Mouse (Mus musculus) adrenal gland, adult 18-20 months (tissue): ENCODE measurements around the gene Esrrb. TPM values are rescaled to one million over a fixed set of nuclear protein-coding genes. Genes with fewer than 3 reads are reported as not detected.

Experiments
- DNase-seq, 2 experiments: peaks; one replicate each; pipeline ENCODE4 v3.0.0; 2021 to 2022; ENCODE audit warnings: low spot score in 2 of 2
- total RNA-seq, 2 experiments: library from RNA; stranded (reverse); gene quantifications; 1 replicate in 1 of 2; 2 replicates in 1 of 2; pipeline ENCODE4 v1.2.3; 2021

The Esrrb gene
- total RNA-seq, 2 experiments from 2014 or later = 0.27 to 0.67 TPM

DNA sequence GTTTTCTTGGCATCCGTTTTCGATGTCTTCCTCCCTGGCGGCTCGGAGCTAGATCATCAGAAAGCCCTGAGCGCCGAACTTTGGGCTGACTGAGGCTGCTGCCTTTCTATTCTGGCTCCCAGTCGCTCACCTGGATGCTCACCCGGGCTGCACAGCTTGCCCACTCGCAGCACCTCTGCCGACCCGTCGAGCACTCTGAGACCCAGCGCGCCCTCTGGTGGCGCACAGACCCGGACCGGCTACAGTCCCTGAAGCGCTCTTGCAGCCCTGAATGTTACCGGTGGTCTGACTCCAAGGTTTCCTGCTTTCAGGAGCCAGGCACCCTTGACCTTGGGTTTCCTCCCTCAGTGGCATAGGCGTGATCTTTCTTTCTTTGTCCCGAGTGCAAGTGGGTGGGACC, 41.8 kb downstream of the Esrrb start:
- peak; percentile 71 to 81 for DNase-seq

DNA sequence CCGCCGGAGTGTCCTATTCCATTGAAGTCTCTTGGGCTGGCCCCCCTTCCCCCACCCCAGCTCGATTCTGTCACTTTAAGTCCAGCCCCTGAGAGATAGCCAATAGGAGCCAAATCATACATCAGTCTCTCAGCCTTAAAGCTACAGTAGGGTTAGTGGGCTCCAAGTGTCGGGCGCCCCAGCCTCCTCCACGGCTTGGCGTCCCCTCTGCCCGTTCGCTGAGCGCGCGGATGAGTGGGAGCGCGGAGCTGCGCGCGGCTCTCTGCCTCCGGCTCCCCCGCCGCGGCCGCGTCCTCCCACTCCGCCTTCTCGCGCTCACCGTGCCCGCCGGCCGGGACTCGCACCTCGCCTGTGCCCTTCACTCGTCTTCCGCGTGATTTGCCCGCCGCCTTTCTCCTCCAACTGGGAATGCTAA, 60.6 kb downstream of the Esrrb start:
- peak in 1 of 2 experiments; percentile 16 for DNase-seq

DNA sequence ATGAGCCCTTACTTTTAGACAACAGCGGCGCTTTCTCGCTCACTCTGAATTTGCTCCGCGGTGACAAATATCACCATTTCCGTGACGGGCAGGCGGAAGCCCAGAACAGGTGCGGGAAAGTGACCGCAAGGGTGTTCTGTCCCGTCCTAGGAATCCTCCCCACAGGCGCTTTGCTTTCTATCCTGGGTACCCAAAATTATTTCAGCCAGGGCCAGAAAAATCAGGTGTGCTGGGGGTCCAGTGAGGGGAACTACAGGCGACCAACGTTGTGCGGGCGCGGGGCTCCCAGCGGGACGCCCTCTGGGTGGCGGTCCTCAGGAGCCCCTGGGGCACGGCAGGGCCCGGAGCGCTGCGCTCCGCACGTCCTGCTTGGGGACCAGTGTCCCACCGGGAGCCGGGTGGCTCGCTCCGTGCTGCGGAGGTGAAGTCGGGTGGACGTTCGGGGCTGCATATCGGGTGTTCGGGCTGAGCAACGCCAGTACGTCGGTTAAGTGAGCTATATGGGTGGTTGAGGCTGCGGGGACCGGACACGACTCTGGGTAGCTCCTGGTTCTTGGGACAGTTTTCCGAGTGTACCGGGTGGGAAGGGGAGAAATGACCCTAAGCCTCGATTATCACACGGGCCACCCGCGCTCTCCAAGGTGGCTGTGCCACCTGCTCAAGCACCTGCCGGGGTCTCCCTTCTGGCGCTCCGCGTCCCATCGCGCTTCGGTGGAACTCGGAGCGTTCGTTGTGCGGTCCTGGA, 61.4 kb downstream of the Esrrb start:
- no peak for DNase-seq

DNA sequence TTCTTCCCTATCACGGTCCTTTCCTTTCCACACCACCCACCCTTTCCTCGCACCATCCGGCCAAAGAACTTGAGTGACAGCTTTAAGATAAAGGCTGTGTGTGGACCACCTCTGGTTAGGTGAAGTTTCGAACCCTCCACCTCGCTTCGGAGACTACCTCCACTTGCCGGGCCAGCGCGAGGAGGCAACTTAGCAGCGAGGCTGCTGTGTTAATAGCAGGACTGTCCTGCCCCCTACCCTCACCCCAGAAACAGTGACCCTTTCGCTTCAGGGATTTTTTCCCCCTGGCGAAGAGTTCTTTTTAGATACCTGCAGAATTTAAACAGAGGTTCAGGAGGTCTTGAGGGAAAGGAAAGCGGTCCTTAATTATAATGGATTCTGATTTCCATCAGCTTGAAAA, 62.2 kb downstream of the Esrrb start:
- DNase-seq = no peak

DNA sequence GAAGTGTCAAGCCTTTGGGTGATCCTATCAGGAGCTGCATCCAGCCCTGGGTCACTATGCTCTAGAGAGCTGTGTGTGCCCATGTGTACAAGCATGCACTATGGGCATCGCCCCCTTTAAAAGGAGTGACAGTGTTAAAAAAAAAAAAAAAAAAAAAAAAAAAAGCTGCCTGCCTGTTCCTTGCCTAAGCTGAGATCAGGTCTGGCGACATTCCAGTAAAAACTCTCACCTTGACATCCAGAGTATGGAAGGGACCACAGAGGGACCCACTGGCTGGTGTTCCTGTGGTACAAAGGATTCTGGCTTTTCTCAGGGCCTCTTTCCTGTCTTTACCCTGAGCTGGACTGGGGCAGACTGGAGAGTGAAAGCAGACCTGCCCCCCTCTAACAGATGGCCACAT, 66.7 kb downstream of the Esrrb start:
- DNase-seq = no peak

DNA sequence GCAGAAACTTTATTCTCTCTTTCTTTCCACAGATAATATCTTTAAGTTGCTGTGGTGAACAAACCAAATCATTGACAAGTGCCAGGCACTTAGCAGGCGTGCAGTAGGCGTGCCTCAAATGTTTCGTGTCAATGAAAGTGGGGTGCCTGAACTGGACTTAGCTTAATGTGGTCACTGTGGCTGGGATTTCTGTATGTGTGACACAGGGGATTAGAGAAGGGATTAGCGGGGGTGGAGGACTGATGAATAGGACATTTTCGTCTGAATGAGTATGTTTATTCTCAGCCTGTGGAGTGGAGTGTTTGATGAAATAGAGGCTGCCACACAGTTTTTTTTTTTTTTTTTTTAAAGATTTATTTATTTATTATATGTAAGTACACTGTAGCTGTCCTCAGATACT, 70.8 kb downstream of the Esrrb start:
- no peak for DNase-seq

DNA sequence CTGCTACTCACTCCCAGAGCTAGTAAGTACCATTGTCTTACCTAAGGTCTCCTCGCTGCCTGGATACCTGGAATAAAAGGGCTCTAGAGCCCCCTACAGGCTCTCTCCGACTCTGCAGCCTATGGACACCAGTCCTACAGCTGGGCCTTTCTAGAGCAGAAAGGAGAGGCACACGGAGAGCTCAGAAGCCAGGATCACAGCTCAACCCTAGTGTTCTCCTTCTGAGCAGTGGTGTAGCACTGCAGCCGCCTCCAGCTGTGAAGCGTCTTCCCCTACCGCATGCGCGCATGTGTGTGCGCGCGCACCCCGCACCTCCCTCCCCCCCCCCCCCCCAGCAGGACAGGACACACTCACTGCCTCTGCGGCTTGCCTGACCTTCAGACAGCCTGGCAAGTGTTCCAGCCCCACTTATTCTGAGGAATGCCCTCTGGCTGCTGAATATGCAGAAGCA, 72.5 kb downstream of the Esrrb start:
- peak; percentile 40 to 42 for DNase-seq

DNA sequence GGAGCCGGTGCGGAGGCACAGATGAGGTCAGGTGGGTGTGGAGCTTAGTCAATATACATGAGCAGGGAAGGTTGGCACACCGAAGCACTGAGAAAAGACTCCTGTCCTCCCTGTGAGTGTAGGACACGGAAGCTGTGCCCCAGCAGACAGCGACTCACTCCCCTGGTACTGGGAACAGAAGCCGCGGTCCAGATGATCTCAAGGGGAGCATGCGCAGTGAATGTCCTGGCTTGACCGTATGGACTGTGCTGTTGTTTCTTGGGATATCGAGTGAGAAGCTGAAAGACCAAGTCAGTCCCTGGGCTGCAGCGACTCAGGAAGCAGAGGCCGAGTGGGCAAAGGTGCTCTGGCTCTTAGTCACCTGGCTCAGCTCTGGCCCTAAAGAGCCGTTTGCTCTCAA, 74.7 kb downstream of the Esrrb start:
- no peak for DNase-seq

DNA sequence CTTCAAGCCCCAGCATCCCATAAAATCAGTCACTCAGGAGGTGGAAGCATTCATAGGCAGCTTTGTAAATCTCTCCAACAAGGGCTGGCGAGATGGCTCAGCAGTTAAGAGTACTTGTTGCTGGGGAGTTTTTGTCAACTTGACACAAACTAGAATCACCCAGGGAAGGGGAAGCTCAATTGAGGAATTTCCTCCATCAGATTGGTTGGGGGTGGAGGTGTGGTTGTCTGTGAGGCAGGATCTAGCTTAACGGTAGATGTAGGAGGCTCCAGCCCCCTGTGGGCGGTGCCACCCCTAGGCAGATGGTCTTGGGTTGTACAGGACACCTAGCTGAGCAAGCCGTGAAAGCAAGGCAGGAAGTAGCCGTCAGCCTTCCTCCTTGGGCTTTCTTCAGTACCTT, 89.9 kb downstream of the Esrrb start:
- no peak for DNase-seq

DNA sequence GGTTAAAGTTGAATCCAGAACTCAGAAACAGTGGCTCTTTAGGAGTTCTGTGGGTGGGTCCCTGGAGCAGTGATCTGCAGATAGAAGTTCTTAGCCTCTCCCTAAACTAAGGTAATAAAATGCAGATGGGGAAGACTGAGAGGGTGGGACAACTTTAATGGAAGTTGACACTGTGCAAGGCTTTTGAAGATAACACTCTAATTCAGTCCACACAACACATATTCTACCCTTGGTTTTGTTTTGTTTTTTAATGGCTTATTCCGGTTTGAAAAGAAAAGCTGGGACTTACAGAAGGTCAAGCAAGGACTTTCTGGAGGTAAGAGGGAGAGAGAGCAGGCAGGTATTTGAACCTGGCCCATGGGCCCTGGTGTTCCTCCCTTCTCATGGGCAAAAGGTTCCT, 94.1 kb downstream of the Esrrb start:
- no peak for DNase-seq

DNA sequence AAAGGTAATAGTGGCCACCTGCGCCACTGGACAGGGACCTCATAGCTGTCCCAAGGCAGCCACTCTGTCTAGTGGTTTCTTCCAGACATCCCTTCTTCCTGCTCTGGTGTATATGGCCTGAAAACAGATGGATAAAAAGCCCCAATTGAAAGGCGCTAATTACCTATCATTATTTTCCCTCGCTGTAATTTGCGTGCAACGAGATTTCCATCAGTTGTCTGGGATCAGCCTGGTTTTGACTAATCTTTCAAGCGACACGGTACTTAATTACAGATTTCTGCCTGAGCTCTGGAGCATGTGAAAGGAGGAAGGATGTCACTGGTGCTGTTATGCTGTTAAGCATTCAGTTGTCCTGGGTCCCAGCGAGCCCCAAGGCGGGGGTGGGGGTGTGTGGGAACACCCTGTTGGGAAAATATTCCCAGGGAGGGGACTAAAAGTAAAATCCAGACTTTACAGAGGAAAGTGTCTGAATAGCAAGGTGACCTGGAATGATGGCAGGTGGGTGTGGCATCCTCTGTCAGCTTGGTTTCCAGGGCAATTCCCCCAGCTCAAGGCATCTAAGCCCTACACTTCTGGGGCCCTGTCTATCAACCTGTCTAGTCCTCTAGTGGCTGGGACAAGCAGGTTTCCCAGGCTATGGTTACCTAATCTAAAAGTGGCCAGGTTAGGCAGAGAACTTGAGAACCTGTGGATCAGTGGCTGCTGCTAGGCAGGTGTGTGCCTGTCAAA, 102.0 kb downstream of the Esrrb start:
- DNase-seq = no peak

DNA sequence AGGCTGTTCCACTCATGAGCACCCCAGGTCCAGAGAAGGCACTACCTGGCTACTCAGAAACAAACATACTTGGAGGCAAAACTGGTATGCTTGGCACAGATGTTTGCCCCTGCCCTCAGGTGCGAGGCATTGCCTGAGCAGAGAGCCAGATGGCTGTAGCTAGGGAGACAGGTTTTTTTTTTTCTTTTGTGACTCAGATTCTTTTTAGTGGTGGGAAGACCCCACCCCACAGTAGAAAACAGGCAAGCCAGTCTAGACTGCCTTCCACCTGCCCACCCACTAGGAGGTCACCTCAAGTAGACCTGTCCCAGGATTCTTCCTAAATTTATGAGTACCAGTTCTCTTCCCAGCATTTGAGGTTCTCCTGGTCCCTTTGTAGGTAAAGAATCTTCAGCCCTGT, 103.5 kb downstream of the Esrrb start:
- no peak for DNase-seq

DNA sequence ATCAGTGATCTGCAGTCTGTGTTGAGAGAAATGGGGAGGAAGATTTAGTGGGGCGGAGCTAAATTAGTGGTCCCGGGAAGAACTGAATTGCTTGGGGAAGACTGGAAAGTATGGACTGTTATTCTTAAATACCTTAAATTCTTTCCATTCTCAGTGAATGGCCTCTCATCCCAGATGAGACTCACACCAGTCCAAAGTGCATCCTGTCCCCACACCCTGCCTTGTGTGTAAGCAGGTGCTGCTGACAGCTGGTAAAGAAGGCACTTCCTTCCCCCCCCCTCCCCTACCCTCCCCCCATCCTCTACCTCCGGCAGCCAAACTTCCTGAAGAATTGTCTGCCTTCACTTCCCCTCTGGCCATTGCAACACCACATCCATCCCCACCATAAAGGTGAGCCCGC, 105.3 kb downstream of the Esrrb start:
- DNase-seq = no peak

DNA sequence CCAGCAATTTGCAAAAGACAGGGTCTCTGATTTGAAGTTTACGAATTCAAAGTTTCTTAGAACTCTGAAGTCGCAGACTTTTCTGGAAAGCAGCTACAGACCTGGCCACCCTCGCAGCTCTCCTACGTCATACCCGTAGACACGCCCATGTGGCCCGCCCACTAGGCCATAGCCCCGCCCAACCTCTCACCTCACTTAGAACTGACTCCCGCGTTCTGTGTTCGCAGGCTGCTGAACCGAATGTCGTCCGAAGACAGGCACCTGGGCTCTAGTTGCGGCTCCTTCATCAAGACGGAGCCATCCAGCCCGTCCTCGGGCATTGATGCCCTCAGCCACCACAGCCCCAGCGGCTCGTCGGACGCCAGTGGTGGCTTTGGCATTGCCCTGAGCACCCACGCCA, 109.0 kb downstream of the Esrrb start:
- no peak for DNase-seq

DNA sequence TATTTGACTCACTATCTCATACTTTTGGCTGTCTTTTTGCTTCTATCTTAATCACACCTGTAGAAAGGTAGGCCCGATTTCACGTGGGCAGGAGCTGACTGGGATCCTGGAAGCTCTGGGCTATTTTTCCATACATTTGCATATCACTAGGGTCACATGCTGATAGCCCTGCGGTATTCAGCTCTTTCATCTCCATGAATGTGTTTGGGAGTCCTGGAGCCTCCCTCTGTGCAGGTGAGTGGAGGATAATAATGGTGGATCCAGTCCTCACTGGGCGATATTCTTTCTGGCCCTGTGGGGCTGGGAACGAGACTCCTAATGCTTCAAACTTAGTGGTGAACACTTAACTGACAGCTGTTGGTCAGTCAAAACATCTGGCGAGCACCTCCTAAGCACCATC, 110.0 kb downstream of the Esrrb start:
- DNase-seq = no peak

DNA sequence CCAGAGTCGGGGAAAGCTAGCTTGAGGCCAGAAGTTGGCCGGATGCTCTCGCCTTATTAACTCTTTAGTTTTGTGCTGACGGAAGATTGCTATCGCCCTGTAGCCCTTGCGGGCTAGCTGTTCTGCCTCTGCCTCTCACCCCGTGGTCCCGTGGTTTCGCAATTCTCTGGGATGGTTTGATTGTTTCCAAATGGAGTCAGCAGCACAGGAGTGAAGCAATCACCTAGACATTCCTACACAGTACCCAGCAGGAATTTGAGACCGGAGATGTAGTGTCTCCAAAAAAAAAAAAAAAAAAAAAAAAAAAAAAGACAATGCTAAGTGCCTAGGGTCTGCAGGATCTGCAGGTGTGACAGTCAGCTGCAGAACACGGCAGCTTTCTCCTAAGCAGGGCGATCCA, 112.7 kb downstream of the Esrrb start:
- DNase-seq = no peak

DNA sequence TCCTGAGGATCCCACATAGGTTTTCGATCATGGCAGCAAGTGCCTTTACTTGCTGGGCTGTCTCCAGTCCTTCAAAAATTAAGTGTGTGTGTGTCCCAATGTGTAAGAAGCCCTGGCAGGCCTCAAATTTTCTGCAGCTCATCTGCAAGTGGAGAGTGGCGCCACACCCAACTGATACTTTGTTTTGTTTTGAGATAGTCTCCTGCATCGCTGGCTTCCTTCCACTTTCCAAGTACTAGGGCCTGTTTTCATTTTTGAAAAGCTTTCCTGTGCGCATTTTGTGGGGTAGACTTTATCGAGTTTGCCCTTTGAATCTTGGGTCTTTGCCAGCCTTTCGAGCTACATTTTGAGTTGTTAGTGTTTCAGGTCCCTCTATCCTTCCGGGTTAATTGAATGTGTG, 115.1 kb downstream of the Esrrb start:
- no peak for DNase-seq

DNA sequence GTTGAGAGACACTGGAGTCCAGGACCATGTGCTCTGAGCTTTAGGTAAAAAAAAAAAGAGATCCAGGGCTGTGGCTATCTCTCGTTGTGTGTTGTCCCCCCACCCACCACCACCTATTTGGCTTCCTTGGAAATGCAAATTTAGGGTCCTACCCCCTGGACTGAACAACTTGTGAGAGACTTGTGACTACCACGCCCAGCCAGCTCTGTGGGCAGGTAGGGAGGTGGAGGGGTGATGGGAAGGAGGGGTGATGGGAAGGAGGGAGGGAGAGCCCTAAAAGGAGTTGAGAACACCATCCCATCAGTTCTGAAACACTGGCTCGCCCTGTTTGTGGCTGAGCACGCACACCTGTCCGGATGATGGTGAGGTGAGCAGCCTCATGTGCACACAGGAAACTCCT, 118.0 kb downstream of the Esrrb start:
- no peak for DNase-seq

DNA sequence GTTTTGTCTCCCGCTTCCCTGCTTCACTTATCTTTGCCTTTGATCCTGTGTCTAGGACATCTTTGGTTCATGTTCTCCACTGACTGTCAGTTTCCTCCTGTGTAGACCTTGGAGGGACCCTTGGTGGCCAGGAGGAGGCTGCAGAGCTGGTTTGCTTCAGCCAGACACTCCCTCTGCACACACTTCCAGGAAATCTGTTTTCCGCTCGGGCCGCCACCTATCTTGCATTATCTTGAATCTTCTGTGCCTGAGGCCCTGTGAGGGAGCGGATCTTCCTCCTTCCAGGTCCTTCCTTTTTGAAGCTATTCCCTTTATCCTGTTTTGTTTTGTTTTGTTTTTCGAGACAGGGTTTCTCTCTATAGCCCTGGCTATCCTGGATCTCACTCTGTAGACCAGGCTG, 121.1 kb downstream of the Esrrb start:
- DNase-seq = no peak

DNA sequence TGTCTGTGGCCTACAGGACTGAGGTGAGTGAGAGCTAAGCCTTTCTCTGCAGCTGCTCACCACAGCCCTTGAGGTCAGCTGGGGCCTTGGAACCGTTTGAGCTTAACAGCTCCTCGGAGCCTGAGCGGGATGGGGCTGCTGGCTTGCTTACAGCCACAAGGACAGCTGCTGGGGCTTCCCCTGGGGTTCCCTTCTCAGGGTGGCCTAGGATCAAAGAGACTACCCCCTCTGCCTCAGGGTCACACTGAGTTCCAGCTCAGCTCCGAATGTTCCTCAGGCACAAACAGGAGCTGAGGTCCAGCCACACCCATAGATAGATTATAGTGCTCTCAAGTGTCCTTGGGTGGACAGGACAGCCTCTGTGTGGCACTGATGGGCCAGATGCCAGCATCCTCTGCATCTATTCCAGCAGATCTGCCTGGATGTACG, 122.5 kb downstream of the Esrrb start:
- peak in 1 of 2 experiments; percentile 20 for DNase-seq

DNA sequence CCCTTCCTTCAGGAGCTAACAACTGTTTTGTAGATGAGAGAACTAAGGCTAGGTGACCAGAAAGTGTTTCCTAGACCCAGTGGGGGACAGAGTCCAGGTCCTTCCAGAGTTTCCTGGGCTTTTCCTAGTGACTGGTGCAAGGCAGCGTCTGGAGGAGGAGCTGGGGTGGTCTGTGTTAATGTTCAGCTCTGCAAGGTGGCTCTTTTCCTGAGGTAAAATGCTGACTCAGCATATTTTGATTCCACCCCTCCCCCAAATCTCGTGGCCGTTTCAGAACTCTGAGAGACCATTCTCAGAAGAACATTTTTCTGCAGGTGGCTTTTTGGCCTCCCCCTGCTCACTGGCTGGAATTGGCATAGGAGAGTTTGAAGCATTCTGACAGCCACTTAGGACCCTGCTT, 127.1 kb downstream of the Esrrb start:
- no peak for DNase-seq

DNA sequence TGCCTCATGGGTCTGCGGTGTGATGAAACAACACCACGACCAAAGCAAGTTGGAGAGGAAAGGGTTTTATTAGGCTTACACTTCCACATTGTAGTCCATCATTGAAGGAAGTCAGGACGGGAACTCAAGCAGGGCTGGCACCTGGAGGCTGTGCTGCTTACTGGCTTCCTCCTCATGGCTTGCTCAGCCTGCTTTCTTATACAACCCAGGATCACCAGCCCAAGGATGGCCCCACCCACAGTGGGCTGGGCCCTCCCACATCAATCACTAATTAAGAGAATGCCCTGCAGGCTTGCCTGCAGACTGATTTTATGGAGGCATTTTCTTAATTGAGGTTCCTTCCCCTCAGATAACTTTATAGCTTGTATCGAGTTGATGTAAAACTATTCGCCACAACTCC, 129.1 kb downstream of the Esrrb start:
- no peak for DNase-seq

DNA sequence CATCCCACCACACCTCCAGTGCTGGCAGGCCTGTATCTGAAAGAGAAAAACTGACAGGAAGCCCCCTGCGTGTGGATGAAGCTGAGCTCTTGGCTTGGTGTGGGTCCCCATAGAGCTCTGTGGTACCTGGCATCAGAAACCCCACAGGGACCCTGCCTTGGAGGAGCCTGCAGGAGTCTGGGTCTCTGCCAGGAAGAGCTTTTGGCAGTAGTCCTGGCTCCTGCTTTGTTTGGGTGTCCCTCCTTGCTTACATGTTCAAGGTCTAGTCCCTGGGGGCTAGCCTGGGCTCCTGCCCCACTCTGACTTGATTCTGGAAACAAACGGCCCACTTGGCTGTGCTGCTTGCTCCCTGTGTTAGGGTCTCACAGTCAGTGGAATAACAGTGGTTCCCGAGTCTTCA, 130.6 kb downstream of the Esrrb start:
- DNase-seq = no peak
